Mouse (Mus musculus) embryo, embryonic 10.5 days (tissue): Measurements from ENCODE around the gene 6430628N08Rik.

ENCODE experiments used
- DNase-seq: peaks from one replicate; pipeline ENCODE4 v3.0.0-alpha.2; 2015; ENCODE audit warnings: low spot score

The 6430628N08Rik gene

GRCm38 (mm10) chr4:115886875-115887274 lies 3.6 kb upstream of the 6430628N08Rik start:
- peak; percentile 44 for DNase-seq

- peak; percentile 45 for DNase-seq
Observed at GRCm38 (mm10) chr4:115890066-115890465, 399 bp upstream of the 6430628N08Rik start.

DNA sequence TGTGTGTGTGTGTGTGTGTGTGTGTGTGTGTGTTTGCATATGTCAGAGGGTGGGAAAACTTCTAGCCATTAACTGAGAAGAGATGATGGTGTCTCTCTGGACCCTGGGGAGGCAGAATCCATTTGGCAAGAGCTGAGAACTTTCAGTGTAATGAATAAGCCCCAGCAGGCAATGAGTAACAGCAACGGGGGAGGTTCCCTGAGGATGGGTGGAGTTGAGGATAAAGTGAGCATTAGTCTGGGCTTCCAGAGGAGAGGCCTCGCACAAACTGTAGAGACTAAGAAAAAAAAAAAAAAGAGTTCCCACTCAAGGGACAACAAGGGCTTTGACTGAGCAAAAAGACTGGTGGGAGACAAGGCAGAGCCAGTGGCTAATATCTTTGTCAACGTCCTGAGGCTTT lies 3.8 kb downstream of the 6430628N08Rik start:
- no peak for DNase-seq

GRCm38 (mm10) chr4:115897901-115898631 lies 7.6 kb downstream of the 6430628N08Rik start:
- peak; percentile 65 for DNase-seq

- DNase-seq, result peak; percentile 92
Observed at GRCm38 (mm10) chr4:115902816-115903215, 12.4 kb downstream of the 6430628N08Rik start.

DNA sequence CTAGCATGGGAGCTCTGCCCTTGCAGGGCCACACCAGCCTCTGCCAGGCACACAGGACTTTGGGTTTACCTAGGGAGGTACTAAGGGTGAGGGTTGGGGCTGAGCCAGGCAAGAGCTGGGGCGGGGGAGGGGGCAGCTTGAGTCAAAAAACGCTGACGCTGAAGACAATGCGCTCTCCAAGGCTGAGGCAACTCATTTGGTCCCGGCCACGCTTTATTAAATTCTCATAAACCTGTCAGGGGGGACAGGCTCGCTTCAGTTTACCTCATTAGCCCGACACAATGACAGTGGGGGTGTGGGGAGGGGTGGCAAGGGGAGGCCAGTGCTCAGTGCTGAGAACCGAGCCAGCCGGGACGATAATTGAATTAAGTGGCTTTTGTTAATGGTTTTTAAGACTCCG lies 13.9 kb downstream of the 6430628N08Rik start:
- peak; percentile 70 for DNase-seq

- peak; percentile 54 for DNase-seq
Observed at GRCm38 (mm10) chr4:115905701-115906100, 15.2 kb downstream of the 6430628N08Rik start.

GRCm38 (mm10) chr4:115906791-115907190 lies 16.3 kb downstream of the 6430628N08Rik start:
- DNase-seq, result no peak

DNA sequence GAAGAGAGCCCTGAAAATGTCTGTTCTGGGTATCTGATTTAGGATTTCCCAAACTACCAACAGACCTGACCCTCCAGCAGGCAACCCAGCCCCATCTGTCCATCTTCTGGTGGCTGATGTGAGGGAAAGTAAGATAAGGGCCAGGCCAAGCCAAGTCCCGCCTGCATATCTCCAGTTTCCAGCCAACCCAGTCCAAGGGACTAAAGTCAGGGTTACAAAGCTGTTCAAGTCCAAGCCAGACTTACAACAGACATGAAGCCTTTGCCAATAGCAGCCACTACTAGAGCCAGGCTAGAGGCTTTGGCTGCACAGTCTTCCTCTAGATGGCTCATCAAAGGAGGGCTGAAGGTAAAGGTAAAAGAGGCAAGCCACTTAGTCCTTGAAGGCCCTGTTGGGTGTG lies 17.5 kb downstream of the 6430628N08Rik start:
- DNase-seq, result no peak

DNA sequence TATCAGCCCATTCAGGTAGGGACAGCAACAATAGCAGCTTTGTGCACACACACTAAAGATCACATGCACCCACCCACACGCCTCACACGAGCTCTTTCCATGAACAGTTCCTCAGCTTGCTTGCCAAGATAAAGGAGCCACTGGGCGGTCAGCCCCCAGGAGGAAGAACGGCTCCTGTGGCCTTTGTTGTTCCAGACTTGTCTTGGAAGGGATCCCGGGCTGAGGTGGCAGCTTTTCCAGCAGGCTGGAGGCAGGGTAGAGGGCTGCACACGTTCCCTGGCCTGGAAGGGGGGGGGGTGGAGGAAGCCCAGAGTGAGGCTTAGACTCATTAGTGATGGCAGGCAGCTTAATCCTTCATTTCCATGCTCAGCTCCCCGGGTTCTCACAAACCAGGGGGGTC lies 18.2 kb downstream of the 6430628N08Rik start:
- no peak for DNase-seq

DNA sequence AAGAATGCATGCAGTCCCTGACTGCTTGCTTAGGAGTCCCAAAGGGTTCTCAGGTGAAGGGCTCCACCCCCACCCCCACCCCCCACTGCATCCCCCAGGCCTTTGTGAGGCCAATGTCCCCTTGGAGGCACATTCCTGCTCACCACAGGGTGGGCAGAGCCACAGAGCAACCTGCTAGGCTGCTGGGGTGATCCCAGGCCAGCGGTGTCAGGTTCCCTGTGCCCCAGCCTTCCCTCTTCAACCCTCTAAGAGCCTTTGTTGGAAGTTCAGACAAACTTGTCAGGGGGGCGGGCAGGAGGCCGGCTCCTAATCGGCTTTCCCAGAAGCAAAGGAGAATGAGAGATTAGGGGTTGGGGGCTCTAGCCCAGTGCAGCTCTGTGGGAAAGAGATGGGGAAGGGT lies 21.1 kb downstream of the 6430628N08Rik start:
- DNase-seq, result peak; percentile 59

GRCm38 (mm10) chr4:115919911-115920310 lies 29.4 kb downstream of the 6430628N08Rik start:
- DNase-seq, result no peak

- DNase-seq, result no peak
Observed at GRCm38 (mm10) chr4:115922688-115923087, 32.2 kb downstream of the 6430628N08Rik start.

GRCm38 (mm10) chr4:115923262-115923880 lies 32.9 kb downstream of the 6430628N08Rik start:
- DNase-seq, result no peak

GRCm38 (mm10) chr4:115927637-115928036 lies 37.2 kb downstream of the 6430628N08Rik start:
- no peak for DNase-seq

- DNase-seq, result no peak
Observed at GRCm38 (mm10) chr4:115931556-115932088, 41.2 kb downstream of the 6430628N08Rik start.

GRCm38 (mm10) chr4:115935835-115936581 lies 45.5 kb downstream of the 6430628N08Rik start:
- DNase-seq, result peak; percentile 68

GRCm38 (mm10) chr4:115936646-115937045 lies 46.2 kb downstream of the 6430628N08Rik start:
- no peak for DNase-seq

DNA sequence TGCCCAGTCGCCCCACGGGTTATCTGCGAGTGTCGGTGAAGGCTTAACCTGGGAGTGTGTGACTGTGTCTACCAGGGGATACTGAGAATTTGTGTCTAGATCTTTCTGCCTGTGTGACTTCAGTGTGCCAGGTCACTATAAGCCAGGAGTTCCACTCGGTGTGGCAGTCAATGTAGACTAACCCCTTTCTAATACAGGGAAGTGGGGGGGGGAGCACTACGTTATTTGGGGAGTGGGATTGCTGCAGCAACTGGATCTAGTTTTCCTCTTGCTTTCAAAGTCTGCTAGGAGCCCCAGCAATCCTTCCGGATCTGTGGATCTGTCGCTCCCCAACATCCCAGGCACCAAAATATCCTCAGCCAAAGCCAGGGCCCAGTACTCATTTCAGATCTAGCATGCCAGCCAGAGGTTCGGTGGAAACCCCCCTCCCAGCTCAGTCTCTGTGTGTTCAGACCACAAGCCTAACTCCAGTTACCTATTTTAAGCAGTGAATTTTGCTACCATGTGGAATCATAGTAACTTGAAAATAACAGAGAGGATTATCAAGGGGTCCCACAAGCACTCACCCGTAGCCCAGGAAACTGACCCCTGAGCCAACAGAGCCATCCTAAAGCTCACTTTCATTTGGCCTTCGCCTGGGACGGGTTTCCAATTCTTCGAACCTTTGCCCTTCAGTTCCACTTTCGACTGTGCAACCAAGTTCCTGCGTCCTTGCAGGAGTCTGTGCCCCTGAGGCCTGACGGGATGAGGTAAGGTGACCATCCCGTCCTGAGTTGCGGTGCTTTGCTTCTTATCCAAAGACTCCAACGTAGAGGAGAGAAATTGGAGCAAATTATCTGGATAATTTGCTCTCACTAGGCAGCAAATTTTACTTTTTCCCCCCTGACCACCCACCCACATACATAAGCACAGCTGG lies 46.9 kb downstream of the 6430628N08Rik start:
- peak; percentile 53 for DNase-seq

- peak; percentile 71 for DNase-seq
Observed at GRCm38 (mm10) chr4:115938276-115939160, 48.1 kb downstream of the 6430628N08Rik start.
